ENCODE assay signal across 8 mouse cellular contexts in genomic region chr2:28192821-28193689, GRCm38 (mm10). TPM values are rescaled to one million over a fixed set of nuclear protein-coding genes. Genes with fewer than 3 reads are reported as not detected.
DNase-seq lines count a peak whose midpoint lies in the region; ATAC-seq and TF ChIP-seq lines count a peak whose summit lies in the region.

Gene Olfm1 (plus strand): TSS chr2:28192992.

- peak within 1 kb of the TSS; percentile 53 for H3K4me2 ChIP-seq in liver, embryonic 15.5 days
- H3K4me2 ChIP-seq in neural tube, embryonic 12.5 days (replicated peaks), result peak within 1 kb of the TSS; percentile 84

- DNase-seq in ES-E14 (ENCODE audit: low read depth, low spot score), result no peak
- peak; percentile 88 for DNase-seq in cerebellum, adult 2 months
- peak; percentile 73 to 79 for DNase-seq in heart, postnatal 14 days
- peak; percentile 77 to 82 for DNase-seq in kidney, postnatal 4 days
- DNase-seq in urinary bladder, postnatal 4 days (ENCODE audit: low spot score in 2 of 2), result peak; percentile 67 to 75

- peaks cover 0 to 5% of the 10 kb centered on the region in 2 experiments; a peak in 1 of 4 replicates for H3K4me1 ChIP-seq in ES-E14 (ENCODE audit: control insufficient read depth in 2 of 2, insufficient read depth in 2 of 2, low read length in 2 of 2, poor library complexity in 1 of 2)
- peaks cover 35% of the 10 kb centered on the region for H3K4me1 ChIP-seq in cerebellum, adult 2 months (ENCODE audit: control insufficient read depth, insufficient read depth, low read length)
- H3K4me1 ChIP-seq in liver, embryonic 15.5 days (replicated peaks), result peaks cover 14% of the 10 kb centered on the region
- peaks cover 34% of the 10 kb centered on the region for H3K4me1 ChIP-seq in neural tube, embryonic 12.5 days

- H3K4me3 ChIP-seq in ES-E14 (ENCODE audit: insufficient read depth in 1 of 2, low read depth in 1 of 2, low read length in 2 of 2, poor library complexity in 1 of 2, severe bottlenecking in 1 of 2), result peak within 1 kb of the TSS; percentile 65 to 80
- H3K4me3 ChIP-seq in cerebellum, adult 2 months (replicated peaks; ENCODE audit: insufficient read depth, low read depth, low read length), result peak within 1 kb of the TSS; percentile 87
- peak within 1 kb of the TSS; percentile 44 for H3K4me3 ChIP-seq in liver, embryonic 15.5 days (replicated peaks)
- H3K4me3 ChIP-seq in neural tube, embryonic 12.5 days, result peak within 1 kb of the TSS; percentile 70

- no peaks in the 10 kb centered on the region for H3K9me3 ChIP-seq in ES-E14 (ENCODE audit: control insufficient read depth, insufficient read depth, low read depth, low read length)
- no peaks in the 10 kb centered on the region for H3K9me3 ChIP-seq in liver, embryonic 15.5 days (replicated peaks)
- no peaks in the 10 kb centered on the region for H3K9me3 ChIP-seq in neural tube, embryonic 12.5 days

- WGBS in cerebellum, adult 2 months, result 1% methylated on average over 76 of the region's 76 CpGs
- 2% methylated on average over 75 of the region's 76 CpGs for WGBS in liver, embryonic 15.5 days (ENCODE audit: insufficient replicate concordance)
- WGBS in neural tube, embryonic 12.5 days, result under 1% methylated on average over 76 of the region's 76 CpGs

- no peaks in the 10 kb centered on the region for H3K27me3 ChIP-seq in cerebellum, adult 2 months (ENCODE audit: control insufficient read depth, insufficient read depth, low read length)
- H3K27me3 ChIP-seq in liver, embryonic 15.5 days, result peaks cover 84% of the 10 kb centered on the region
- H3K27me3 ChIP-seq in neural tube, embryonic 12.5 days (replicated peaks), result no peaks in the 10 kb centered on the region

- peak within 1 kb of the TSS; percentile 68 for H3K9ac ChIP-seq in ES-E14 (ENCODE audit: insufficient read depth, low read depth, low read length, poor library complexity, severe bottlenecking)
- H3K9ac ChIP-seq in liver, embryonic 15.5 days, result no peak within 1 kb of the TSS
- H3K9ac ChIP-seq in neural tube, embryonic 12.5 days, result peak within 1 kb of the TSS; percentile 82

- in situ Hi-C loops in ES-E14 (cut with MboI; ENCODE audit: low sequenced_read_pairs in 2 of 2, unreplicated experiment in 2 of 2), result no loop called here

- H3K36me3 ChIP-seq in ES-E14 (ENCODE audit: control insufficient read depth, insufficient read depth, low read length, poor library complexity, severe bottlenecking), result no peaks in the 10 kb centered on the region
- H3K36me3 ChIP-seq in liver, embryonic 15.5 days (replicated peaks), result no peaks in the 10 kb centered on the region
- no peaks in the 10 kb centered on the region for H3K36me3 ChIP-seq in neural tube, embryonic 12.5 days

- H3K27ac ChIP-seq in ES-E14 (ENCODE audit: insufficient read depth, low read depth, low read length, poor library complexity, severe bottlenecking), result no peak within 1 kb of the TSS
- H3K27ac ChIP-seq in cerebellum, adult 2 months (ENCODE audit: insufficient read depth, low read length), result peak within 1 kb of the TSS; percentile 89
- H3K27ac ChIP-seq in liver, embryonic 15.5 days (replicated peaks), result no peak within 1 kb of the TSS
- H3K27ac ChIP-seq in neural tube, embryonic 12.5 days, result peak within 1 kb of the TSS; percentile 65

- no peak for TF ChIP-seq CTCF in cerebellum, adult 2 months (IDR thresholded peaks at IDR 0.05; ENCODE audit: borderline replicate concordance, insufficient read depth, low read depth, low read length)

- peak; percentile 67 for ATAC-seq in frontal cortex, adult (ENCODE audit: low TSS enrichment)
- ATAC-seq in liver, embryonic 15.5 days (ENCODE audit: insufficient read depth), result no peak
- ATAC-seq in neural tube, embryonic 12.5 days (ENCODE audit: low FRiP score, low read depth), result peak; percentile 78

- TF ChIP-seq POLR2A in cerebellum, adult 2 months (IDR thresholded peaks at IDR 0.05; ENCODE audit: borderline replicate concordance, insufficient read depth, low read length), result peak; percentile 29; the same call in 1 of the 2 replicates

- intact Hi-C loops in heart, postnatal 14 days (cut with DNase I), result no loop called here

TF ChIP-seq in ES-E14, 5 proteins besides CTCF, POLR2A, EP300 and RAD21:
- TF ChIP-seq HCFC1 (IDR thresholded peaks at IDR 0.05; ENCODE audit: borderline replicate concordance, insufficient read depth, low read length), result no peak
- TF ChIP-seq ZNF384 (IDR thresholded peaks at IDR 0.05; ENCODE audit: low read depth, low read length), result no peak
- no peak for TF ChIP-seq MAFK (IDR thresholded peaks at IDR 0.05; ENCODE audit: insufficient read depth, low read depth, low read length)
- TF ChIP-seq ZC3H11A (IDR thresholded peaks at IDR 0.05; ENCODE audit: borderline replicate concordance, low read depth, low read length), result no peak
- TF ChIP-seq CHD2 (IDR thresholded peaks at IDR 0.05; ENCODE audit: low read depth, low read length), result no peak

RNA-seq across cellular contexts. Expression of gene Olfm1, which starts in this region (rescaled TPM):
- 3.4 and 5.2 TPM in 2 replicates for total RNA-seq in ES-E14 (2012; rRNA removed)
- 567 and 588 TPM in 2 replicates for polyA plus RNA-seq in cerebellum, adult 2 months (2012; rRNA removed)
- 1 to 10 TPM; 7.3 to 9.5 TPM for total RNA-seq in heart, postnatal 14 days (2021)
- 1.4 and 1.8 TPM in 2 replicates for polyA plus RNA-seq in liver, embryonic 15.5 days (2015; fragmentation: Nextera tagmentation; extraction: Ambion mirVana)
- 171 and 188 TPM in 2 replicates for polyA plus RNA-seq in neural tube, embryonic 12.5 days (2016; fragmentation: Nextera tagmentation; extraction: Ambion mirVana)

Comparison
In these comparisons a context has a peak if more than half of its experiments do, and no peak if none do; other contexts are left out.
1. RNA of gene Olfm1 (polyA plus RNA-seq): 567 to 588 TPM in cerebellum, adult 2 months and 171 to 188 TPM in neural tube, embryonic 12.5 days; 1.4 to 1.8 TPM in liver, embryonic 15.5 days; every median in the first group is over 10 times any median in the second.
2. H3K27ac ChIP-seq: peak in cerebellum, adult 2 months (single experiment) and neural tube, embryonic 12.5 days (single experiment); none in ES-E14 (single experiment) and liver, embryonic 15.5 days (single experiment).
3. Peak in every context shown above with its lines, with median percentiles within 50 percentile points of each other: H3K4me3 ChIP-seq.